Mouse (Mus musculus): Measurements from ENCODE around the gene E130116L18Rik. TPM values are rescaled to one million over a fixed set of nuclear protein-coding genes. Genes with fewer than 3 reads are reported as not detected.
"Not testable (repeated sequence)": the region's sequence is repeated elsewhere in the genome, so short reads cannot be mapped to it uniquely, and the experiment has no call there.

E130116L18Rik gene
- total and polyA plus RNA-seq, 3 experiments, result not detected

- Histone ChIP-seq H3K9ac (ENCODE audit: insufficient read depth, low read depth) (no peak overlapping the region), H3K36me3 (replicated peaks in 1 of 2; ENCODE audit: control insufficient read depth in 1 of 2, insufficient read depth in 1 of 2, low read length in 1 of 2) (no peaks in the 10 kb centered on the region), H3K4me2 (ENCODE audit: insufficient read depth, low read depth, poor library complexity, severe bottlenecking) (no peak overlapping the region), H3K4me1 (ENCODE audit: control insufficient read depth in 1 of 2, insufficient read depth in 2 of 2) (peaks cover 4 to 17% of the 10 kb centered on the region in 2 experiments; a peak in 3 of 4 replicates), H3K27ac (ENCODE audit: insufficient read depth, low read depth) (no peak overlapping the region), H3K9me3 (replicated peaks; ENCODE audit: low read length) (no peaks in the 10 kb centered on the region), H3K4me3 (replicated peaks in 1 of 3; ENCODE audit: low read depth in 2 of 3, low read length in 2 of 3, poor library complexity in 1 of 3) (no peak overlapping the region), H3K27me3 (replicated peaks) (no peaks in the 10 kb centered on the region), H3K79me2 (replicated peaks; ENCODE audit: control insufficient read depth, extremely low read depth, insufficient read depth, poor library complexity, severe bottlenecking) (no peaks in the 10 kb centered on the region)
- peak; percentile 33 for DNase-seq (ENCODE audit: extremely low read depth)
- no peak for TF ChIP-seq CHD1 (IDR thresholded peaks at IDR 0.05; ENCODE audit: low read depth, low read length)
- peak in 1 of 2 experiments; percentile 45; a peak in 2 of 4 replicates for TF ChIP-seq CTCF (conservative IDR thresholded peaks at IDR 0.05 in 1 of 2, IDR thresholded peaks at IDR 0.05 in 1 of 2; ENCODE audit: low read depth in 2 of 2, low read length in 2 of 2)
- peak; percentile 11 for TF ChIP-seq RAD21 (IDR thresholded peaks at IDR 0.05; ENCODE audit: low read depth, low read length)
- peak; percentile 45 for TF ChIP-seq SMC3 (IDR thresholded peaks at IDR 0.05; ENCODE audit: low read depth, low read length)
- TF ChIP-seq UBTF (IDR thresholded peaks at IDR 0.05; ENCODE audit: low read depth, low read length), result no peak
- TF ChIP-seq USF2 (conservative IDR thresholded peaks at IDR 0.05; ENCODE audit: low read depth, low read length), result no peak
- dilution Hi-C loops (cut with MboI; ENCODE audit: extremely low pct_ligation_motif_present, extremely low pct_unique_long_range_greater_than_20kb, low sequenced_read_pairs), result no loop called here
- in situ Hi-C loops (cut with MboI; ENCODE audit: low pct_ligation_motif_present, low pct_unique_long_range_greater_than_20kb, low sequenced_read_pairs), result no loop called here
Measured at GRCm38 (mm10) chr5:25179284-25179683, 43.7 kb downstream of the E130116L18Rik start.

GRCm38 (mm10) chr5:25178543-25178942, 44.4 kb downstream of the E130116L18Rik start:
- DNase-seq (ENCODE audit: extremely low read depth); in situ Hi-C loops (cut with MboI; ENCODE audit: low pct_ligation_motif_present, low pct_unique_long_range_greater_than_20kb, low sequenced_read_pairs); H3K27ac ChIP-seq (ENCODE audit: insufficient read depth, low read depth); dilution Hi-C loops (cut with MboI; ENCODE audit: extremely low pct_ligation_motif_present, extremely low pct_unique_long_range_greater_than_20kb, low sequenced_read_pairs); H3K79me2 ChIP-seq (replicated peaks; ENCODE audit: control insufficient read depth, extremely low read depth, insufficient read depth, poor library complexity, severe bottlenecking); H3K27me3 ChIP-seq (replicated peaks); H3K4me2 ChIP-seq (ENCODE audit: insufficient read depth, low read depth, poor library complexity, severe bottlenecking); H3K36me3 ChIP-seq (replicated peaks in 1 of 2; ENCODE audit: control insufficient read depth in 1 of 2, insufficient read depth in 1 of 2, low read length in 1 of 2); H3K4me1 ChIP-seq (ENCODE audit: control insufficient read depth in 1 of 2, insufficient read depth in 2 of 2); H3K4me3 ChIP-seq (replicated peaks in 1 of 3; ENCODE audit: low read depth in 2 of 3, low read length in 2 of 3, poor library complexity in 1 of 3); H3K9me3 ChIP-seq (replicated peaks; ENCODE audit: low read length); H3K9ac ChIP-seq (ENCODE audit: insufficient read depth, low read depth): not testable (repeated sequence)

- in situ Hi-C loops (cut with MboI; ENCODE audit: low pct_ligation_motif_present, low pct_unique_long_range_greater_than_20kb, low sequenced_read_pairs); H3K27ac ChIP-seq (ENCODE audit: insufficient read depth, low read depth); H3K4me2 ChIP-seq (ENCODE audit: insufficient read depth, low read depth, poor library complexity, severe bottlenecking); H3K27me3 ChIP-seq (replicated peaks); H3K4me1 ChIP-seq (ENCODE audit: control insufficient read depth in 1 of 2, insufficient read depth in 2 of 2); H3K9me3 ChIP-seq (replicated peaks; ENCODE audit: low read length); H3K9ac ChIP-seq (ENCODE audit: insufficient read depth, low read depth); H3K4me3 ChIP-seq (replicated peaks in 1 of 3; ENCODE audit: low read depth in 2 of 3, low read length in 2 of 3, poor library complexity in 1 of 3); DNase-seq (ENCODE audit: extremely low read depth); H3K79me2 ChIP-seq (replicated peaks; ENCODE audit: control insufficient read depth, extremely low read depth, insufficient read depth, poor library complexity, severe bottlenecking); H3K36me3 ChIP-seq (replicated peaks in 1 of 2; ENCODE audit: control insufficient read depth in 1 of 2, insufficient read depth in 1 of 2, low read length in 1 of 2); dilution Hi-C loops (cut with MboI; ENCODE audit: extremely low pct_ligation_motif_present, extremely low pct_unique_long_range_greater_than_20kb, low sequenced_read_pairs): not testable (repeated sequence)
Measured at GRCm38 (mm10) chr5:25177937-25178336, 45.0 kb downstream of the E130116L18Rik start.

Other genes with a start within 250 kb of the E130116L18Rik start
- 4.6 and 5.9 TPM in 2 replicates for gene Prkag2, start 122.5 kb downstream of the E130116L18Rik start, total RNA-seq (2012; rRNA removed)
- 8.8 and 10.0 TPM in 2 replicates for gene Prkag2, start 122.5 kb downstream of the E130116L18Rik start, total RNA-seq (2014; rRNA removed)
- 21.2 and 21.6 TPM in 2 replicates for gene Prkag2, start 122.5 kb downstream of the E130116L18Rik start, polyA plus RNA-seq (2012; ENCODE audit: insufficient read length, low read depth)
- not detected in 2 replicates for gene Galntl5, start 41.7 kb downstream of the E130116L18Rik start, total RNA-seq (2012; rRNA removed)
- gene Galntl5, start 41.7 kb downstream of the E130116L18Rik start, total RNA-seq (2014; rRNA removed), result not detected in 2 replicates
- not detected in 2 replicates for gene Galntl5, start 41.7 kb downstream of the E130116L18Rik start, polyA plus RNA-seq (2012; ENCODE audit: insufficient read length, low read depth)
- gene Galnt11, start 1.2 kb downstream of the E130116L18Rik start, total RNA-seq (2012; rRNA removed), result 8.7 and 10.1 TPM in 2 replicates
- gene Galnt11, start 1.2 kb downstream of the E130116L18Rik start, total RNA-seq (2014; rRNA removed), result 11.1 and 12.9 TPM in 2 replicates
- gene Galnt11, start 1.2 kb downstream of the E130116L18Rik start, polyA plus RNA-seq (2012; ENCODE audit: insufficient read length, low read depth), result 7.9 and 9.2 TPM in 2 replicates

All from CH12.LX (cell line).